Mouse (Mus musculus): Measurements from ENCODE around the gene Arpc3. TPM values are rescaled to one million over a fixed set of nuclear protein-coding genes. Genes with fewer than 3 reads are reported as not detected.
A peak's percentile ranks its signal among the peaks of the same experiment; 100 is the strongest.

Gene Arpc3
- 100 to 1,000 TPM; 260 to 262 TPM for total RNA-seq (2021)

- DNase-seq, result peak; percentile 88 to 89
Measured at GRCm38 (mm10) chr5:122391786-122392180, at the start of gene Arpc3. Arpc3 (plus strand) TSS chr5:122391878.

DNA sequence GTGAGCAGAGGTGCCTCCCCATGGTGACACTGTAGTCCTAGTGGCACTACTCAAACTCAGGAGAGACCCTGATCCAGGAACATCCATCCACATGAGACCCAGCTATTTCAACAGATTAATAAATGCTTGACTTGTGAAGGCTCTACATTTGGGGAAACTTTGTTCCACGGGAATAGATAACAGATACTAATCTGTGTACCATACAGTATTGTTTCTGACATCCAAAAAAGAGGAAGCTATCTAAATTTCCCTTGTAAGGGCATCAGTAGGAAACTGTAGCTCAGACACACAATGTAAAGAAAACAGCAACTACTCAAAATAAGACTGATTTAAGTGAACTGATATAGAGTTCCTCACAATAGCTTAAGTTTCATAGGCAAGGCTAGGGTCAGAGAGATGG is 48.8 kb upstream of the Arpc3 start:
- DNase-seq, result no peak

DNA sequence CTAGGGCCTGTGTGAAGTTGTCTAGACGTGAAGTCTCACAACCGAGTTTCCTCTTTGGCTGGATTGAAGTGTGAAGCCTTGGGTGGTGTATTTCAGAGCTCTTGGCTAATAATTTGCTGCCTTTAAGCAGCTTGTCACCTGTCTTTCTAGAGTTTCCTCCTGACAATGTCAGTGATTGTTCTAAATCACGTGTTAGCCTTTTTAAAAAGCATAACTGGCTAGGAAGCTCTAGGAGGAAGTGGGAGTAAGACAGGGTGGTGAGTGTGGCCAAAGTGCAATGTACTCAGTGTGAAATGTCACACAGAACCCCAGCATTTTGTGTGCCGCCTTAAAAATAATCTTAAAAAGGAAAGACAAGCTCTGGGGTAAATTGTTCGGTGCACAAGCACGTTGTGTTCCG is 47.9 kb upstream of the Arpc3 start:
- DNase-seq, result no peak

DNA sequence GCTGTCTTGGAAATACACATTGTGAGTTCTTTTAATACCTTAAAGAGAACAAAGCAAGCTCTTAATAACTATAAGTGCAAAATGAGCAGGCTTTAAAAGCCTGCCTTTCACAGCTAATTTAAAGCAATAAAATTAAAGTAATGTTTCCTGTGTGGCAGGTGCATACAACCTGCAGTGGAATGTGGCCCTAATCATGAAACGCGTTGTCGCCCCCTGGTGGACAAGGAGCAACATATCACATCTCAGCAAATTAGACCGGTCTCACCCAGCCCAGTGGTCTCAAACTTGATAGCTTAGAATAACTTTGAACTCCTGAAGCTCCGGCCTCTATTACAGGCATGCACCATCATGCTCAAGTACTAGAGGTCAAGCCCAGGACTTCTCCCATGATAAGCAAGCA is 47.4 kb upstream of the Arpc3 start:
- peak; percentile 50 to 54 for DNase-seq

GRCm38 (mm10) chr5:122345777-122346176 is 45.9 kb upstream of the Arpc3 start:
- DNase-seq, result no peak

GRCm38 (mm10) chr5:122353807-122354491 is 37.7 kb upstream of the Arpc3 start, which contains the start of the genes Rad9b and Vps29:
Rad9b (minus strand) TSS chr5:122354233.
Vps29 (plus strand) TSS chr5:122354369.
- peak; percentile 95 to 96 for DNase-seq

DNA sequence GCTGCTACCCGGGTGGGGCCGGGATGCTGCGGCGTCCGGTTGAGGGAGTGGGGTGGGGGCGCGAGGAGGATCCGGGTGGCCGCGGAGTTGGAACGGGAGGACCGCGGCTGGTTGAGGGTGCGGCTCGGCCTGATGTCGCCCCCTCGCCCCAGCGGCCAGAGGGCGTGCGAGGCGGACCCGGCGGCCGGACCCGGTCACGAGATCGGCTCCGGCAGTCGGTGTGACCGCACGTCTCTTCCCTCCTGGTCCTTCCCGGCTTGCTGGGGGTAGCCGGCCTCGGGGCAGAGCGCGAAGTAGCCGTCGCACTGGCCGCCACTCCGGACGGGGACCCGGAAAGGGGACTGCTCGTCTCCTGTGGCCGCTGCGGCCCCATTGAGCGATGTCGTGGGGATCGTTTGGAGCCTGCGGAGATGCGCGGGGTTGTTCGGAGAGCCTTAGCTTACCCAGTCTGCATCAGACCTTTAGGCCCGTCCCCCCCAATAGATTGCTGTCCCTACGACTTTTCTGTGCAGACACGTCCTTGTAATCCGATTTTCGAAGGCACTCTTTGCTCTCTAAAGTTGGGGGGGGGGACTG is 37.1 kb upstream of the Arpc3 start:
- DNase-seq, result no peak

GRCm38 (mm10) chr5:122371591-122372191 is 20.0 kb upstream of the Arpc3 start, which contains the start of gene Gpn3:
Gpn3 (plus strand) TSS chr5:122371876.
- DNase-seq, result no peak

DNA sequence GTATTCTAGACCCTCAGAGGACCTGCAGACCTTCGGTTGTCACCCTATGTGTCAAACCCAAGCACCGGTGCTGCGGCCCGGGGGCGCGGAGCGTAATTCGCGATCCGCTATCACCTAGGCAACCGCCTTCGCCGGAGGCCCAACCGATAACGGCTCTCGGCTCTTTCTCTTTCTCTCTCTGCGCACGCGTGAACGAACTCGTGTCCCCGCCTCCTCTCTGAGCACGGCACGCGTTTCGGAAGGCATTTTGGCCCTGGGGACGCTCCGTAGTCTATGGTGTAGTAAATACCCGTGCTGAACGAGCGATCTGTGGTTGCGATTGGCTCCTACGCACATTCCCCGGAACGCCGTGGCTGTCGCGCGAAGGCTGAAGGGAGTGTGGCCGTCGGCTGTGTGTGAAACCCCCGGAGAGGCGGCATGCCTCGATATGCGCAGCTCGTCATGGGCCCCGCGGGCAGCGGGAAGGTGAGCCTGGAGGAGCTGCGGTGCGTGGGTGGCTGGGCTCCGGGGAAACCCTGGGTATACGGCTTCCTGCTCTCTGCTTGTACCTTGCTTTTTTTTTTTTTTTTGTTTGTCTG is 19.4 kb upstream of the Arpc3 start, which contains the start of gene Fam216a:
TSS of gene Fam216a (minus strand) at position 173 of the 578 bp plus-strand sequence.
- DNase-seq, result peak; percentile 99 to 100

GRCm38 (mm10) chr5:122372878-122373277 is 18.8 kb upstream of the Arpc3 start:
- DNase-seq, result no peak

DNA sequence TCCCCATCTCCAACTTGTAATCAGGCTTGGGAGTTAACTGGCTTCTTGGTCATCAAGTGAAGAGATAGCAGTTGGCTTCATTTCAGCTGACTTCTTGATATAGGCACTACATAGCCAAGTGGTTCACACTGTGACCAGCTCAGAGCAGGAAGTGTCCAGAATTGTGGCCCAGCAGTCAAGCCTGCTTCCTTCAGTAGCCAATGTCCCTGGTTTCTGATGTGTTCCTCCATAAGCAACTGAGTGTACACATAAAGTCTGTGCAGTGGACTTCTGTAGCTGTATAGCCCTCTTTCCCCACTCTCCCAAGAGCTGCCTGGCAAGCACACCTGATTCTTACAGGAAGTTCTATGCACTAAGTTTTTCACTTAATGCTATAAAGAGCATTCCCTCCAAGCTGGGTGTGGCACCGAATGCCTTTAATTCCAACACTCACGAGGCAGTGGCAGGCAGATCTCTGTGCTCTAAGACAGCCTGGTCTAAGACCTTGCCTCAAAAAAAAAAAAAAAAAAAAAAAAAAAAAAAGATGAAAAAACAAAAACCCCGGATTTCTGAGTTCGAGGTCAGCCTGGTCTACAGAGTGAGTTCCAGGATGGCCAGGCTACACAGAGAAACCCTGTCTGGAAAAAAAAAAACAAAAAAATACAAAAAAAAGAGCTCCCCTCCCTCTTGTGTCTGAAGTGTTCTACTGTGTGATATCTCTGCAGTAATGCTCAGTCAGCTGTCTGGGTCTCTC is 14.4 kb upstream of the Arpc3 start:
- no peak for DNase-seq

DNA sequence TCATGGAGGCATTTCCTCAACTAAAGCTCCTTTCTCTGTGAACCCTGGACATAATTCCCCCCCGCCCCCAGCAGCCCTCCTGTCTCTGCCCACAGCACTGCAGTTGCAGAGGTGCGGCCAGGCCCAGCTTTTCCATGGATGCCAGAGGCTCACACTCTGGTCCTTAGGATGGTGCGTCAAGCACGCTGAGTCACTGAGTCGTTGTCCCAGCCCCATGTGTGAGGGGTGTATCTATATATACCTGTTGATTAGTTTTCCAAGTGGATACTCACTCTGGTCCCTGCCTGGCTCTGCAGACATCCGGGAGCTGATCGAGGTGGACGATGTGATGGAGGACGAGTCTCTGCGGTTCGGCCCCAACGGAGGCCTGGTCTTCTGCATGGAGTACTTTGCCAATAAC is 13.5 kb upstream of the Arpc3 start:
- no peak for DNase-seq

GRCm38 (mm10) chr5:122379374-122380155 is 12.1 kb upstream of the Arpc3 start:
- DNase-seq, result peak; percentile 80 to 82

GRCm38 (mm10) chr5:122390006-122390405 is 1.7 kb upstream of the Arpc3 start:
- DNase-seq, result no peak

- DNase-seq, result no peak
Measured at GRCm38 (mm10) chr5:122390671-122391070, 1.0 kb upstream of the Arpc3 start.

DNA sequence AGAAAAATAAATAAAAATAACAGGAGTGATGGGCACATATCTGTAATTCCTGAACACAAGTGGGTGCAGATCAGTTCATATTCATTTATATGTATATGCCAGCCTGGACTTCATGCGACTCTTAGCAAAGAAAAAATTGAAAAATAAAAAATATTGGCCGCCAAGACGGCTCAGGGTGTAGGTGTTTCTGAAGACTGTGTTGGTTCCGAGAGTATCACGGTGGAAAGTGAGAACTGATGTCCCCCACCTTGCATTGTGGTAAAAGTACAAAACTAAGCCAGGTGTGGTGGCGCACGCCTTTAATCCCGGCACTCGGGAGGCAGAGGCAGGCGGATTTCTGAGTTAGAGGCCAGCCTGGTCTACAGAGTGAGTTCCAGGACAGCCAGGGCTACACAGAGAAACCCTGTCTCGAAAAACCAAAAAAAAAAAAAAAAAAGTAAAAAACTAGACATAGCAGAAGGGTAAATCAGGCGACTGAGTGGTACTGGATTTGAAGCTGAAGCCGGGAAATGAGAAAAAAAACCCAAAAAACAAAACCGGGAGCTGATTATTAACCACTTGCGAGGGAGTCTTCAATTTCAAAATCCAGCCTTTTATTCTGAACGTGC is 396 bp upstream of the Arpc3 start:
- no peak for DNase-seq

GRCm38 (mm10) chr5:122392227-122393004 is 738 bp downstream of the Arpc3 start:
- DNase-seq, result no peak

DNA sequence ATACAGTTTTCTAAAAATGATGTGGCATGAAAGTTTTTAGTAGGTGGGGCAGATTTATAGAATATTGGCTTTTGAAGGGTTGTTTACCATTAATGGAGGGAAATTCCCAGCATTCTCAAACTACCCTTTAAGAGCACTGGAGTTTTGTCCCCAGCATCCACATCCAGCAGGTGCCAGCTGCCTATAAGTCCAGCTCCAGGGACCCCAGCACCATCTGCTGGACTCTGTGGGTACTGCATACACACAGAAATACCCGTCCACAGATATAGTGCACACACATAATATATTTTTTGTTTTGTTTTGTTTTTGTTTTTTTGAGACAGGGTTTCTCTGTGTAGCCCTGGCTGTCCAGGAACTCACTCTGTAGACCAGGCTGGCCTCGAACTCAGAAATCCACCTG is 2.2 kb downstream of the Arpc3 start:
- no peak for DNase-seq

- no peak for DNase-seq
Measured at GRCm38 (mm10) chr5:122396791-122397190, 5.1 kb downstream of the Arpc3 start.

- no peak for DNase-seq
Measured at GRCm38 (mm10) chr5:122397495-122397894, 5.8 kb downstream of the Arpc3 start.

Data from layer of hippocampus, postnatal 36 days (tissue).